Mouse (Mus musculus): ENCODE results near the gene Csnk2b. TPM values are rescaled to one million over a fixed set of nuclear protein-coding genes. Genes with fewer than 3 reads are reported as not detected.

Csnk2b gene
- total RNA-seq, 2 experiments from 2014 or later, result 149 to 158 TPM

DNA sequence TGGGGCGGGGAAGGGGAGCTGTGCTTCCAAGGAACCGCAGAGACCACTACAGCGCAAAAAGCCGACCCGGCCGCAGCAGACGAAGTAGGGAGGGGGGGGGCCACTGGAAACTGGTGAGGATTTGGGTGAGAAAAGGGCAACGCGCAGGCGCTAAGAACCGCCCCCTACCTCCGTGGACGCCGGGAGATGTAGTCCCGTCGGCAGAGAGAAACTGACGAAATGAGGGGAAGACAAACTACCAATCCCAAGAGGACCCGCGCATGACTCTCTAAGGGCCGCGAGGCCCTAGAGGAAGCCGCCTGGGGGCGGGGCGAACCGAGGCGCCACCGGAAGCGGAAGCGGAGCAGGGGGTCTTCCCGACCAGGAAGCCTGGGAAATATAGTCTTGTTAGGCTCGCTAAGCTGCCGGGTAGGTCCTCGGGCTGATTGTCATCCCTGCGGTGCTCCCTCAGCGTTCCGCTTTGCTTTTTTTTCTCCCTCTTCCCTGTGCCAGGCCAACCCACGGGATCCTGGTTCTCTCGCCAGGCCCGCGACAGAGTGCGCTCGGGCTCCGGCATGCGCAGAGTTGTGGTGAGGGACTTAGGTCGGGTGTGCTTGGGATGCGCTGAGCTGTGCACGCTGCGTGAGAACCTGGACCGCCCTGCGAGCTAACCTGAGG lies 582 bp downstream of the Csnk2b start, which contains the start of gene Gpank1:
Gene Gpank1 (plus strand): TSS at position 313 of the 657 bp plus-strand sequence.
- DNase-seq, result peak; percentile 99

DNA sequence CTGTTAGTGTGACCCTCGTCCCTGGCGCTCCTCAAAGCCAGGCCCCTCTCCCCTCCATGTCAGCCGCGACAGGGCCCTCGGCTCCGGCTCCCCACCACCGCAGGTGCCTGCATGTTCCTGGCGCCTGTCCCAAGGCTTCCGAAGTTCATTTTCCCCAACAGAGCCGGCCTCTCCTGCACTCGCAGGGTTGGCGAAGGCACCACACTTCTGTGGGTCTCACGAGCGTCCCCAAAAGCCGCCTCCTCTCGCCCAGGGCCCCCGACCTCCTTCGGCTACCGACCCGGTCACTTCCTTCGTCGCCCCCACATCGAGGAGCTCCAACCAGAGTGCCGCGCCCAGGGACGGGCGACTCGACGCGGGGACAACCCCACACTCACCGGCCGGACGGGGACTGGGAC lies 1.1 kb downstream of the Csnk2b start:
- no peak for DNase-seq

DNA sequence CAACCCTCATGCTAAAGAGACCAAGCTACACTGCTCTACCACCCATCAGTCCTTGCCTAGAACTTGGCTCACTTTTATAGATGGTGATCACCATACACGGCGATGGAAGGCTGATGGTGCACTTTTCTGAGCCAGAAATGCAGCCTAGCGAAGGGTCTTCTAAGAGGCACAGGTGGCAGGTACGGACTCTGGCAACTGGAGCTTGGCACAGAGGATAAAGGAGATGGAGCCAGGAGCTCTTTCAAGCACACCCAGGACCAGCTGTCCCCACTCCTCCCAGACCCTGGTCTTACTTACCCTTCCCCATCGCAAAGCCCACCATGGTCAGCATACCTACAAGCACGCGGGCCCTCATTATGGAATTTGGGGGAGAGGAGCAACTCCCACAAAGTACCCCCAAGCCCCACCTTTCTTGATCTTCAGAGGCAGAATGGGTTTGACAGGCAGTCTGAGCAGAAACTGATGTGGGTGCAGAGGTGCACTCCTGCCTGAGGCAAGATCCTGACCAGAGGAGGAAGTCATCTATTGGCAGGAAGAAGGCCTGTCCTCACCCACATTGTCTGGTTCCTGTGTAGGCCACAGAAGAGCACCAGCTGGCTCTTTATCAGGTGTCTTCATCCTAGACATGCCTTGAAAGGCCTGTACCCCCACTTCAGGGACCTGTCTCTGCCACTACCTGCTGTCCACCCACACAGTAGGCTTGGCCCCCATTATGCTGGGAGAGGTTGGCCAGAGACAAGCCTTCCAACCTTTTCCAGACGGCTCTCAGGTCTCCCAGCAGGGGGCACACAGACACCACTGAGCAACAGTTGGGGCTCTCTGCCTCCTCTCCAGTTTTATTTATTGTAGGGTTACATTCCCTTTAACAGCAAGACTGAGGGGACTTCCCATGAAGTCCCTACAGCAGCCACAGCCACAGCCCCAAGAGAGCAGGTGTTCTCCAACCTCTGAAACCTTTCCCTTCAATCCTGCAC lies 6.5 kb downstream of the Csnk2b start, which contains the start of gene Ly6g5b:
Gene Ly6g5b (minus strand): TSS at position 383 of the 974 bp plus-strand sequence.
- DNase-seq, result no peak

DNA sequence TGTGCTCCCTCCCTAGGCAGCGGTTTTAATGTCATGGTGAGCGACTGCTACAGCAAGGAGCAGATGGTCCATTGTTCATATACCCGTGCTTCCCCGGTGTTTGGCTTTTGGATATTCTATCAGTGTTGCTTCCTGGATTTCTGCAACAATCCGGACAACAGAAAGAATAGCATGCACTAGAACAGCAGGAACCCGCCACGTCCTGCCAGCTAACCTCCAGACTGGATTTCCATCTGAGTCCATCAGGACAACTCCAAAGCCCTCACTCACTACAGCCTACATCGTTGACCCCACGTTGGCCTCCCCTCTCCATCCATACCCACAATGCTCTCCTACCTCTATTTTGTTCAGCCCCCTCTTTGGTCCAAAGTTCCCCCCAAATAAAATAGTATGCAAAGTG lies 10.1 kb downstream of the Csnk2b start:
- no peak for DNase-seq

DNA sequence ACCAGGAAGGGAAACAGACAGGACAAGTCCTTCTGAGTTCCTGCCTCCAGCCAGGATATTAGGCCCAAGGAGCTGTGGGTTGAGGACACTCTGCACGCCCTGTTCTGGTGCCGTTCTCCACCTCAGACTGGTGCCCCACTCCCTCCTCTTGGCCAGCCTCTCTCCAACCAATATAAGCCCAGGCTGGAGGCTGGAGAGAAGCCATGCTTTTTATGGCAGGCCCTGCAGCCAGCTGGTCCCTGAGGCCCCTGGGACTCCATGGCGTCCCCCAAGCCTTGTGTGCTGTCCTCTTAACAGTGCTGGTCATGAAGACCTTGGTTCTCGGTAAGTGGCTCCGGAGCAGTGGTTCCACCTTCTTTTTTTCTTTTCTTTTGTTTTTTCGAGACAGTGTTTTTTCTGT lies 13.8 kb downstream of the Csnk2b start, which contains the start of gene Ly6g5c:
Gene Ly6g5c (plus strand): TSS at position 183 of the 400 bp plus-strand sequence.
- no peak for DNase-seq

DNA sequence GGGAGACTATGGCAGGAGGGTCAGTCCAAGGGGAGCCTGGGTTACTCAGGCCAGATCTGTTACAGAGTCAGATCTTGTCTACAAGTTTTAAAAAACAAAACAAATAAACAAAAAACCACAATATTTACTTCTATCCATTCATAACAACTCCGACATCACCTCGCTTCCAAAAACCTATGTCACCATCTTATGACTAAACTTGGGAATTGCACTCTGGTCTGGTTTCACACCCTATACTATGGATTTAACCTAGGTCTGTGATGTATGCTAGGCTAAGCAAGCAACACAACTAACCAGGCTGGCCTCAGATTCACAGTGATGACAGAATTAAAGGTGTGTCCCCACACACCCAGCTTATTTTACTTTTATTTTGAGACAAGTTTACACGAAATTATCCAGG lies 15.3 kb downstream of the Csnk2b start:
- DNase-seq, result no peak

DNA sequence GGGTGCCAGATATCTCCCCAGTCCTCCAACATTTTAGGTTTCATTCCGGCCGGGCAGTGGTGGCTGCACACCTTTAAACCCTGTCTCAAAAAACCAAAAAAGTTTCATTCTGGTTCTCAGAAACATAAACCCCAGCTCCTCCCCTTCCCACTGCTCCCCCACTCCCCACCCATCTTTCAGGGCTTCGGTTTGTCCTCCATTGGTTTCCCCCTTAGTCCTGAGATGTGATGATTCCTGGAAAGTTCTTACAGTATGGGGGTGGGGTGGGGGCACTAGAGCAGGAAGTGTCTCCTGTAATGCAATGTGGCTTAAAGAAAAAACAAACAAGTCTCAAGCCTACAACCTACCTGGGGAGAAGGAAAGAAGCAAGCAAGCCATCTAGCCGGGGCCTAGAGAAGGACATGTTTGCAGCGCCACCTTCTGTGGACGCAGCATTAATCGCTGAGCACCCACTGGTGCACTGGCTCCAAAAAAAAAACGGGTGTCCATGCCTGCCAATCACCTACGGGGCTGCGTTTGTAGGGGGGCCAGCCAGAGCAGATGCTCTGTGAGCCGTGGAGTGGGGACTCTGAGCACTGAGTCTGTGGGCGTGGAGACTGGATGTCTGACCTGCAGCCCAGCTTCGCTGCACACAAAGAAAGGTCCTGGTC lies 16.0 kb downstream of the Csnk2b start:
- no peak for DNase-seq

DNA sequence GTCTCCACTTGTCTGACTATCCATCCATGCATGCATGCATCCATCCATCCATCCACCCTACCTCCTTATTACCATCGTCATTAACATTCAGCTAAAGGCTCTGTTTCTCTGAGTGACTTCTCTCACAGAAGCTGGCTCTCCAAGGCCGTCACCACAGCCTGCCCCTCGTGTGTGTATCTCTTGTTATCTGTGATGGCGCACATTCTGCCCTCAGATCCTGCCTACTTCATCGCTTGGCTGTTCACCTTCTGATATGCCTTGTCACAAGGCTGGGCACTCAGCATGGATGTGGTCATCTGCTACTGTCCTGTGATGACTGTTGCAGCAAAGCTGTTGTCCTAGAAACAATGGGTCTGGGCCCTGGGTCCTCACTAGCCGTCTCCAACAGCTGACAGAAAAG lies 17.1 kb downstream of the Csnk2b start:
- no peak for DNase-seq

DNA sequence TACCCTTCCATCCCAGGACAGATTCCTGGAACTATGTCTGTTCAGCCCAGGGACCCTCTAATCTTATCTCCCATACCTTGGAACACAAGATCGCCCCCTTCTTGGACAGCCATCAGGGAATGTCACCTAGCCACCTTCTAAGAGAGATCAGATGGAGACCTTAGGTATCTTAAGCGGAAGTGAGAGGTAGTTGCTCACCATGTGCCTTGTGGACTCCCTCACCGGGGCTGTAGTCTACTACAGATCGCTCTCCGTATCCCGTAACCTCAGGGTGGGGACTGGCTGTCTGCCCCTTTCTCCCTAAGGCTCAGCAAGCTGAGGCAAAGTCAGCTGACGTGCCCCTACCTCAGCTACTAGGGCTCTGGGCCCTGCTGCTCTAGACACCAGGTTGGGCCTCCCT lies 17.8 kb downstream of the Csnk2b start:
- DNase-seq, result no peak

DNA sequence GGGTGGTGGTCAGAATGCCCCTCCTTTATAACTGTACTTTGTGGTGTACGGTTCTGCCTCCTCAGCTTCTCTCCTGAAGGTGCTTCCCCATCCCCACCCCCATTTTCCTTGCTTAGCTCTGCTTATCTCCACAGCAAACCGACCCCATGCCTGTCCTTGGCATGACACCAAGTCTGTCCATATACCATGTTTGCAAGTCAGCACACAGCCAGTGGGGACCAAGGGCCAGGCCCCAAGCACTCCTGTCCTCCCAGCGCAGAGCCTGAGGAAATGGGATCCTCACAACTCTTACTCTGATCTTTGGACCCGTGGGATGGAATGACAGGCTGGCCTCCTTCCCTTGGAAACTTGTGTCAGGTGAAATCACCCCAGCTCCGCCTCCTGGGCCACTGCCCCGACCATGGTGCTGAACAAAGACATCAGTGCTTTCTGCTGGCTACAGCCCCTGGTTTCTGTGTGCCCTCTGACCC lies 18.6 kb downstream of the Csnk2b start:
- peak; percentile 27 for DNase-seq

DNA sequence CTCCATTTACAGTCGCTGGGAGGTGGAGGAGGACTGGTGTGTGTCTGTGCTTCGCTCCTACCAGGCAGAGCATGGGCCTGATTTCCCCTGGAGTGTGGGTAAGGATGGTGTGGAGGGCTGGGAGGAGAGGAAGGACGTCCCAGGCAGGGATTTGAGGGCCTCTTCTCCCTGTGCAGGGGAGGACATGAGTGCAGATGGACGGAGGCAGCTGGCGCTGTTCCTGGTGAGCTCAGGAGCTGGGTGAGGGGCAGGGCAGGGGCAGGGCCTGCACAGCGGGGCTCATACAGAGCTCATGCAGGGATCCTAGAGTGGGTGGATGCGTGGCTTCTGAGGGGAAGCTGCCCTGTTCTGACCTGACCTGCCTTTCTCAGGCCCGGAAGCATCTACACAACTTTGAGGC lies 19.6 kb downstream of the Csnk2b start:
- no peak for DNase-seq

DNA sequence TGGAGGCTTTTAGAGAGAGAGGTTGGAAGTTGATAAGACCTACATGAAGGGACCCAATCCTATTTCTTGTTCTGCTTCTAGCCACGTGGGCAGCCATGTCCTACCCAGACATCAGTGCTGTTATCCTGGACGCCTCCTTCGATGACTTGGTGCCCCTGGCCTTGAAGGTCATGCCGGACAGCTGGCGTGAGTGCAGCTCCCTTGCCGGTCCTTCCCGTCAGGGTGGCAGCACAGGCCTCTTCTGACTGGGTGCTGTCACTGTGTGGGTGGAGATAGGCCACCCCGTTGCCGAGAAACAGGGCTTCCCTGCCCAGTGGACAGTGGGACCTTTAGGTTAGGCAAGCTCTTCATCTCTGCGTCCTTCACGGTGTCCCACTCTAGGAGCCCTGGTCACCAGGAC lies 20.7 kb downstream of the Csnk2b start:
- no peak for DNase-seq

DNA sequence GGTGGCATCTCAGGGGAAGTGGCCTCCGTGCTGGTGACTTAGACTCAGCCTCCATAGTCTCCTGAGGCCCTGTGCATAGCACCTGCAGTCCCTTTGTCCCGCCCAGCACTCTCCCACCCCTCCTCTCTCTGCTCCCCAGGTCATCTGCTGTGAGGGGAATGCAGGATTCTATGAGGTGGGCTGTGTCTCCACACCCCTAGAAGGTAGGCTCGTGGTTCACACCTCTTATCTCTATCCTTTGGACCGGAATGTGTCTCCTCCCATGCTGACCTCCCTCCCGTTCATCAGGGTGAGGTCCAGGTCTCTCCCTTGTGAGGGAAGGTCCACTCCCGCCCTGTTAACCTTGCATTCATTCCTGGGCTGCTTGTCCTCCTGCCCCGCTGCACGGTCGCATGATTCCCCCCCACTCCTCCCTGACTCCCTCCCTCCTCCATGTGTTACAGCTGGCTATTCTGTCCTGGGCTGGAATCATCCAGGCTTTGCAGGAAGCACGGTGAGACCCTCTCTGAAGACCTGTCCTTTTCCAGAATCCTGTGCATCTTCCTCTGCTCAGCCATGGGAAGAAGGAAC lies 21.6 kb downstream of the Csnk2b start:
- DNase-seq, result no peak

DNA sequence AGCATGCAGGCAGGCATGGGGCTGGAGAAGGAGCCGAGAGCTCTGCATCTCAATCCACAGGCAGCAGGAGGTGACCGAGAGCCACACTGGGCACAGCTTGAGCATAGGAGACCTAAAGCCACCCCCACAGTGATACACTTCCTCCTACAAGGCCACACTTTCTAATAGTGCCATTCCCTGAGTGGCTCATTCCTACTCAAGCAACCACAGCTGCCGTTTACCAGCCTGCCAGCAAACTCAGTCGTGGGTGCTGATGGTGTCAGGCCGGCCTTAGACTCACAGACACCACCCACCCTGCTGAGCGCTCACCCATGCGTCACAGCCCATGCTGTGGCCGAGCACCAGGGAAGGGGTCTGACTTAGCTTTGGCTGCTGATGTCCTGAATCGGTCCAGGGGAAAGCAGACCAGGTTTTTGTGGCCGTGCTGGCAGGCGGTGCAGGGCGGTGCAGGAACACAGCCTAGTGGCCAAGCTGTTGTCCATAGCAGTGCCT lies 24.6 kb downstream of the Csnk2b start:
- no peak for DNase-seq

DNA sequence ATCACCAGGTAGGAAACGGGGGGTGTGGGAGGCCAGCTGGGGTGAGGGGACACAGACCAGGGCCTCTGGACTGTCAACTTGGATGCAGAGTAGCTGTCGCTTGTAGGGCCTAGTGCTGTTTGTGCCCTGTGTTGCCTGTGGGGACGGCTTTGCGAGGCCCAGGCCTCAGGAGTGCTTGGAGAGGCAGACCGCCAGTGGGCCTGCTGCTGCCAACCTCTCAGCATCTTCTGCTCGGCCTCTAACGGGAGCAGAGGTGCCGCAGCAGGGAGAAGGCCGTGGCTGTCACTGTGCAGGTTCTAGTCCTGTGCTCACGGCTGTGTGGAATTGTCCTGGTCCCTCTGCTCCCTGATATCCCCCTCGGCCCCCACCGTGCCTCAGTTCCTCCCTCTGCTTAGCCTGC lies 25.3 kb downstream of the Csnk2b start:
- no peak for DNase-seq

DNA sequence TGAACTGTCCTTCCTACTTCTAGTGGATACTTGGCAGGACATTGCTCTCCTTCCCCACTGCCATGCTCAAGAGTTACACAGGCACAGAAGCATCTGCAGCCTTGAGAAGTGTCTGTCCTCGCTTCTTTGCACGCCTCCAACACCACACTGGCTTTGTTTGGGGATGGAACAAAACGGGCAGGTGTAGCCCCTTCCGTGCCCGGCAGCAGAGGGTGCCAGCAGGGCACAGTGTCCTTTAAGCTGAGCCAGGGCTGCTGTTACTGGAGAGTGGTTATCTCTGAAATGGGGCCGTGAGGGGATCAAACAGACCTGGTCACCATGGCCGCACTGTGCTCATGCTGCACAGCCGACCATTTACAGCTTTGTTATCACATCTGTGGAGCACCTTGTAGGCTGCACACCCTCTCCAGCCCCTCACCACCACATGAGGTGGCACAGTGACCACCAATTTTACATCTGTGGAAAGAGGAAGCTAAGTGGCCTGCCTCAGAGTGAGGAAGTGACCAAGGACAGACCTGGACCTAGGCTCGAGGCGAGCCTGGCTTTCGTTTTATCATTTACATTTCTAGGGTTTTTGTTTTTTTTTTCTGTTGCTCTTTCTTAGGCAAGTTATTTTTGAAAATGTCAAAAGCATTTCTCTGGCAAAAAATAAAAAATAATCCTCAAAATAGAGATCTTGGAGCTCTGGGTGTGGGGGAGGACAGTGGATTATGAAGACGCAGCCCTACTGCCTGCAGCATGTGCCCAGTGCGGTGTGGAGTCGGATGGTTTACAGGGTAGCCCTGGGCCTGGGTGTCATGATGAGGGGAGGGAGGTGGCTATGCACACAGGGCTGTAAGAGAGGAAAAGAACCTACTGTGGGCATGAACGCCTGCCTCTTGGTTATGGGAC lies 27.1 kb downstream of the Csnk2b start:
- no peak for DNase-seq

DNA sequence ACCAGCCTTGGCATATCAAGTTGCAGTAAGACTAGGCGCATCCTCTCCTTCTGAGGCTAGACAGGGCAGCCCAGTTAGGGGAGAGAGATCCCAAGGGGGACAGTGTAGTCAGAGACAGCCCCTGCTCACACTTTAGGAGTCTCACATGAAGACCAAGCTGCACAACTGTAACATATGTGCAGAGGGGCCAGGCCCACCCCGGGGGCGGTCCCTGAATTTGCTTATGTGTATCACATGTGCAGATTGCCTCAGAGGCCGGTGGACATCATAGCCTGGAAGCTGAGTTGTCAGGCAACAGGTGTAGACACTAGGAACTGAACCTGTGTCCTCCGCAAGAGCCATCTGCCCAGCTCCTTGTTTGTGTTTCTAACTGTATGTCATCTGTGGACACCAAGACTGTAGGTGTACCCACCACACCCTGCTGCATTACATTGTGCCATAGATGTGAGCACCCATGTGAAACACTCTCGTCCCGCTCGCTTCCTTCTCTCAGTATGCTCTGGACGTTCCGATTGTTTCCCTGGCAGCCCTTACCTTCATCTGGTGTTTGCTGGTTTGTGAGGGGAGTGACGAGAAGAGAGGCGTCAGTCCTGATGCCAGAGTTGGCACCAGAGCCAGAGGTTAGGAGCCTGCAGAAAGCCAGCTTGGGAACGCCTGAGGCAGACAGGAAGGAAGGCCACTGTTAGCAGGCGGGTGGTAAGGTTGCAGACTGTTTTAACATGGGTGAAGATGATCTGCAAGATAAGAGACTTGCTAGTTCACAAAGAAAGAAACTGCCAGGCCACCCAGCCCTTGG lies 29.3 kb downstream of the Csnk2b start:
- DNase-seq, result no peak

DNA sequence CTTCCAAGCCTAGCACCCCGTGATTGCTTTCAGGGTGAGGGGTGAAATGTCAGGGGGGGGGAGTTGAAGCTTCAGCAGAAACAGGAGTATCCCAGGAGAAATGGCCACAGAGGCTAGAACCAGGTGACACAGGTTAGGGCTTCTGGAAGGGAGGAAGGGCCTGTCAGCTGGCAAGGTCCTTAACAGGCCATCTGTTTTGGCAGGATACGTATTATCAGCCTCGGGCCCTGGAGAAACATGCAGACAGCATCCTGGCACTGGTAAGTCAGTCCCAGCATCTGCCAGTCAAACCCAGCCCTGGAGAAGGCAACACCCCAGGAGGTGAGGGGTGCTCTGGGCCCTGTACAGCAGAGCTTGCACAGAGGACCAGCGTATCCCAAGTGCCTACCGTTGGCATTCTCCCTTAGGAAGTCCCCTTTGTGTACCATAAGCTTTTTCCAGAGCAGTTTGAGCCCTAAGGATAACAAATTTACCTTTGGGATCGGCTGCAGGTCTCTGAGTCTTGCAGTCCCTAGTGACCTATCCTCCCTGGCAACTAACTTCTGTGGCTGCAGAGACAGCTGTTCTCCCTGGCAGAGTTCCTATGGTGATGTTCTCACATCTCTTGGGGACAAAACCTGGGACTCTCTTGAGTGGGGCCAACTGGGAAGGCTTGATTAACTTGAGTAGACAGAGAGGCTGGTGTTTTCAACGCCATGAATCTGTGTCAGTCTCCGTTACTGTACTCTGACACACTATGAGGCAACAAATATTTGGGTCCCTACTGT lies 31.5 kb downstream of the Csnk2b start:
- peak; percentile 44 for DNase-seq
